Mouse (Mus musculus) spleen, adult 2 months (tissue): ENCODE measurements around the gene Gm45837.

Experiments used
- CTCF ChIP-seq: fragments of 200-500 bp; IDR thresholded peaks from 2 replicates; pipeline ENCODE4 v1.5.1; 2011; ENCODE audit warnings: mild to moderate bottlenecking, inconsistent platforms; ENCODE audit not compliant: insufficient read depth, insufficient read length, insufficient replicate concordance; ENCODE audit errors: extremely low read depth
- POLR2A ChIP-seq: fragments of 200-500 bp; IDR thresholded peaks from 2 replicates; pipeline ENCODE4 v1.6.1; 2011; ENCODE audit warnings: low read depth, low read length, inconsistent platforms

- TF ChIP-seq CTCF: no peak
- TF ChIP-seq POLR2A: no peak
Observed at GRCm38 (mm10) chr7:101557391-101557790, 146.7 kb downstream of the Gm45837 start.
